Mouse (Mus musculus) small intestine, adult 2 months (tissue): ENCODE measurements around the gene Robo2.

Source experiments
- CTCF ChIP-seq: fragments of 200-500 bp; IDR thresholded peaks from 2 replicates; pipeline ENCODE4 v1.5.1; 2012; ENCODE audit warnings: low read depth, mild to moderate bottlenecking, control low read depth, inconsistent platforms, low read length, moderate library complexity, mixed read lengths; ENCODE audit not compliant: insufficient replicate concordance, insufficient read length; ENCODE audit errors: extremely low read depth
- POLR2A ChIP-seq: fragments of 200-500 bp; IDR thresholded peaks from 2 replicates; pipeline ENCODE4 v1.6.1; 2012; ENCODE audit warnings: low read depth, mild to moderate bottlenecking, control low read depth, inconsistent platforms, low read length, moderate library complexity

DNA sequence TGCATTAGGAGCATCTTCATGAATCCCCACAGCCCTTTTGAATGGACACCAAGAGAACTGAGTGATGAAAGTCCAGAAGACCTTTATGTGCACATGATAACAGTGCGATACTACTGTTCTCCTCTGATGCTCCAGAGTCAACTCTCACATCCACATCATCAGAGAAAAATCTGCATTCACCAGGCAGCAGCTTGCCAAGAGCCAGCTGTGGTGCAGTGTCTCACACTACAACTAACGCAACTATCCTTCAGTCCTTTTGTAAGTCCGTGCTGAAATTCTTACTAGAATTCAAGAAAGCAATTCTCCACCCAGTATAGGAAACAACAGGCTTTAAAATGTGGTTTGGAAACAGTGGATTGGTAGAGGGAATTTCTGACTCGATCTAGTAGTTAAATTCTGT, 481.3 kb downstream of the Robo2 start:
- TF ChIP-seq CTCF, result no peak
- no peak for TF ChIP-seq POLR2A
